Mouse (Mus musculus) forebrain, postnatal 0 days (tissue): ENCODE data around the gene Thoc3. TPM values are rescaled to one million over a fixed set of nuclear protein-coding genes. Genes with fewer than 3 reads are reported as not detected.
"Not testable (repeated sequence)": the region's sequence is repeated elsewhere in the genome, so short reads cannot be mapped to it uniquely, and the experiment has no call there.

Experiments used
- ATAC-seq: fragments of 200-750 bp; cut with Nextera tagmentation; 2 replicates; pipeline ENCODE4 v1.8.0; 2017; ENCODE audit warnings: mild to moderate bottlenecking, moderate library complexity
- DNase-seq: peaks from one replicate; pipeline ENCODE4 v3.0.0-alpha.2; 2015
- H3K27ac ChIP-seq: fragments of 300-500 bp; sonication (generic); 2 replicates; pipeline ENCODE4 v1.5.1; 2014; ENCODE audit warnings: low read depth, mild to moderate bottlenecking, antibody characterized with exemption, low read length, moderate library complexity, mixed read lengths
- H3K27me3 ChIP-seq: fragments of 300-500 bp; sonication (generic); 2 replicates; pipeline ENCODE4 v1.6.1; 2014; ENCODE audit warnings: mild to moderate bottlenecking, low read length, mixed read lengths; ENCODE audit not compliant: insufficient read depth
- H3K36me3 ChIP-seq: fragments of 300-500 bp; sonication (generic); 2 replicates; pipeline ENCODE4 v1.6.1; 2014; ENCODE audit warnings: mild to moderate bottlenecking, moderate library complexity; ENCODE audit not compliant: insufficient read depth
- H3K4me1 ChIP-seq: fragments of 300-500 bp; sonication (generic); 2 replicates; pipeline ENCODE4 v1.6.1; 2014; ENCODE audit warnings: antibody characterized with exemption; ENCODE audit not compliant: insufficient read depth
- H3K4me2 ChIP-seq: fragments of 300-500 bp; sonication (generic); 2 replicates; pipeline ENCODE4 v1.6.1; 2014; ENCODE audit warnings: low read depth, mild to moderate bottlenecking, moderate library complexity
- H3K4me3 ChIP-seq: fragments of 300-500 bp; sonication (generic); 2 replicates; pipeline ENCODE4 v1.5.1; 2014; ENCODE audit warnings: low read depth, low read length, mixed read lengths
- H3K9ac ChIP-seq: fragments of 300-500 bp; sonication (generic); 2 replicates; pipeline ENCODE4 v1.6.1; 2014; ENCODE audit warnings: mild to moderate bottlenecking
- H3K9me3 ChIP-seq: fragments of 300-500 bp; sonication (generic); 2 replicates; pipeline ENCODE4 v1.6.1; 2016; ENCODE audit warnings: low read length
- CTCF ChIP-seq: sonication (generic); IDR thresholded peaks from 2 replicates; pipeline ENCODE4 v1.5.1; 2016; ENCODE audit warnings: antibody characterized with exemption, control low read depth, low read depth
- WGBS: fragments of 180-500 bp; shearing (Covaris S2); extraction: QIAGEN DNeasy Blood & Tissue Kit; methylation state at CpG from one replicate; pipeline ENCODE4 v1.1.7; 2014; 5-methylcytosine and 5-hydroxymethylcytosine counted together
- polyA plus RNA-seq: library from polyadenylated mRNA; unstranded; fragments of >200 nt; fragmentation: Nextera tagmentation; extraction: Ambion mirVana; gene quantifications from 2 replicates; pipeline ENCODE4 v1.2.1, GENCODE M21; 2015
- total RNA-seq: library from RNA; depleted of rRNA; stranded (reverse); fragments of >200 nt; gene quantifications from 2 replicates; pipeline ENCODE4 v1.2.3, GENCODE M21; 2014

Gene Thoc3
- total and polyA plus RNA-seq, 2 experiments from 2014 or later: 57.0 to 108 TPM

GRCm38 (mm10) chr13:54501957-54502690, 33.5 kb upstream of the Thoc3 start:
- H3K4me3 ChIP-seq: no peak overlapping the region
- no peaks in the 10 kb centered on the region for H3K9me3 ChIP-seq
- no peaks in the 10 kb centered on the region; the same call in 1 of the 2 replicates for H3K27me3 ChIP-seq
- ATAC-seq (no peak), DNase-seq (no peak)
- H3K4me2 ChIP-seq: no peak overlapping the region
- no peak overlapping the region for H3K9ac ChIP-seq
- H3K27ac ChIP-seq: no peak overlapping the region
- TF ChIP-seq CTCF: no peak
- H3K36me3 ChIP-seq: no peaks in the 10 kb centered on the region
- 74% methylated on average over 3 of the region's 3 CpGs for WGBS
- H3K4me1 ChIP-seq: peaks cover 8% of the 10 kb centered on the region; the same call in 1 of the 2 replicates

GRCm38 (mm10) chr13:54501352-54501751, 32.7 kb upstream of the Thoc3 start:
- DNase-seq (no peak), ATAC-seq (no peak)
- 84% methylated on average over 2 of the region's 2 CpGs for WGBS

GRCm38 (mm10) chr13:54499551-54499950, 30.9 kb upstream of the Thoc3 start:
- not testable (repeated sequence) for H3K27me3 ChIP-seq, ATAC-seq, H3K9me3 ChIP-seq, H3K27ac ChIP-seq, DNase-seq, H3K9ac ChIP-seq, H3K36me3 ChIP-seq, H3K4me3 ChIP-seq, H3K4me2 ChIP-seq, H3K4me1 ChIP-seq
- WGBS: 94% methylated on average over 7 of the region's 7 CpGs

More at GRCm38 (mm10) chr13:54501352-54501751, 32.7 kb upstream of the Thoc3 start:
- Histone ChIP-seq H3K4me2 (no peak overlapping the region), H3K27me3 (no peaks in the 10 kb centered on the region; the same call in 1 of the 2 replicates), H3K4me3 (no peak overlapping the region), H3K9ac (no peak overlapping the region), H3K36me3 (no peaks in the 10 kb centered on the region), H3K27ac (no peak overlapping the region), H3K4me1 (peaks cover 8% of the 10 kb centered on the region; the same call in 1 of the 2 replicates), H3K9me3 (no peaks in the 10 kb centered on the region)
- TF ChIP-seq CTCF: no peak

- Histone ChIP-seq H3K4me1 (no peaks in the 10 kb centered on the region), H3K27me3 (no peaks in the 10 kb centered on the region), H3K9ac (no peak overlapping the region), H3K4me3 (no peak overlapping the region), H3K36me3 (no peaks in the 10 kb centered on the region), H3K27ac (no peak overlapping the region), H3K4me2 (no peak overlapping the region), H3K9me3 (no peaks in the 10 kb centered on the region)
- WGBS: 78% methylated on average over 6 of the region's 6 CpGs
- ATAC-seq (no peak), DNase-seq (no peak)
- TF ChIP-seq CTCF: no peak
These were observed 22.7 kb upstream of the Thoc3 start for GRCm38 (mm10) chr13:54491381-54491780.

- H3K27me3 ChIP-seq: no peaks in the 10 kb centered on the region
- DNase-seq: no peak
- no peaks in the 10 kb centered on the region for H3K4me1 ChIP-seq
- WGBS: 85% methylated on average over 5 of the region's 5 CpGs
- no peak for ATAC-seq
- H3K9me3 ChIP-seq: no peaks in the 10 kb centered on the region
- TF ChIP-seq CTCF: no peak
- no peaks in the 10 kb centered on the region for H3K36me3 ChIP-seq
- H3K27ac ChIP-seq: no peak overlapping the region
- H3K4me2 ChIP-seq: no peak overlapping the region
- no peak overlapping the region for H3K4me3 ChIP-seq
- no peak overlapping the region for H3K9ac ChIP-seq
These were observed 21.8 kb upstream of the Thoc3 start for GRCm38 (mm10) chr13:54490411-54490810.

GRCm38 (mm10) chr13:54481498-54481897, 12.8 kb upstream of the Thoc3 start:
- Histone ChIP-seq H3K4me1 (no peaks in the 10 kb centered on the region), H3K4me2 (no peak overlapping the region), H3K4me3 (no peak overlapping the region), H3K27ac (no peak overlapping the region), H3K36me3 (no peaks in the 10 kb centered on the region), H3K9ac (no peak overlapping the region), H3K9me3 (no peaks in the 10 kb centered on the region), H3K27me3 (no peaks in the 10 kb centered on the region)
- 81% methylated on average over 14 of the region's 14 CpGs for whole genome bisulfite sequencing
- no peak for ATAC-seq
- no peak for DNase-seq
- TF ChIP-seq CTCF: no peak

- no peak for TF ChIP-seq CTCF
- Histone ChIP-seq H3K27me3 (no peaks in the 10 kb centered on the region), H3K9me3 (no peaks in the 10 kb centered on the region), H3K27ac (no peak overlapping the region), H3K4me3 (no peak overlapping the region), H3K4me1 (no peaks in the 10 kb centered on the region), H3K9ac (no peak overlapping the region), H3K4me2 (no peak overlapping the region), H3K36me3 (no peaks in the 10 kb centered on the region)
- no peak for ATAC-seq
- DNase-seq: peak; percentile 33
- WGBS: 54% methylated on average over 3 of the region's 3 CpGs
These were observed 10.6 kb upstream of the Thoc3 start for GRCm38 (mm10) chr13:54479286-54479685.
